Mouse (Mus musculus) liver, adult 2 months (tissue): ENCODE data around the gene Sytl2. TPM values are rescaled to one million over a fixed set of nuclear protein-coding genes. Genes with fewer than 3 reads are reported as not detected.

Source experiments
- DNase-seq: peaks from one replicate; pipeline ENCODE4 v3.0.0-alpha.2; 2011; ENCODE audit warnings: low read depth, low spot score; ENCODE audit errors: extremely low read depth
- H3K27ac ChIP-seq: fragments of 200-500 bp; replicated peaks from 2 replicates; pipeline ENCODE4 v1.5.1; 2012; ENCODE audit warnings: low read depth, mild to moderate bottlenecking, control low read depth, inconsistent platforms, low read length; ENCODE audit not compliant: insufficient read depth
- H3K27me3 ChIP-seq: fragments of 200-500 bp; 2 replicates; pipeline ENCODE4 v1.6.1; 2012; ENCODE audit warnings: mild to moderate bottlenecking, moderate library complexity, low read length, inconsistent platforms; ENCODE audit not compliant: control insufficient read depth, insufficient read depth
- H3K36me3 ChIP-seq: fragments of 200-500 bp; 2 replicates; pipeline ENCODE4 v1.6.1; 2012; ENCODE audit warnings: low read length, inconsistent platforms; ENCODE audit not compliant: control insufficient read depth, insufficient read depth
- H3K4me1 ChIP-seq: fragments of 200-500 bp; 2 replicates; pipeline ENCODE4 v1.6.1; 2011; ENCODE audit warnings: low read length; ENCODE audit not compliant: control insufficient read depth, insufficient read depth
- H3K4me3 ChIP-seq: fragments of 200-500 bp; 2 replicates; pipeline ENCODE4 v1.5.1; 2011; ENCODE audit warnings: low read depth, mild to moderate bottlenecking, control low read depth, low read length, moderate library complexity; ENCODE audit not compliant: insufficient read depth
- H3K79me2 ChIP-seq: fragments of 200-500 bp; 2 replicates; pipeline ENCODE4 v1.6.1; 2012; ENCODE audit warnings: inconsistent platforms, mild to moderate bottlenecking, low read length, moderate library complexity; ENCODE audit not compliant: control insufficient read depth, insufficient read depth
- H3K9ac ChIP-seq: fragments of 200-500 bp; 2 replicates; pipeline ENCODE4 v1.6.1; 2012; ENCODE audit warnings: low read depth, mild to moderate bottlenecking, control low read depth, inconsistent platforms, low read length
- CTCF ChIP-seq: fragments of 200-500 bp; IDR thresholded peaks from 2 replicates; pipeline ENCODE4 v1.5.1; 2011; ENCODE audit warnings: low read depth, low read length, control low read depth
- POLR2A ChIP-seq: fragments of 200-500 bp; IDR thresholded peaks from 2 replicates; pipeline ENCODE4 v1.6.1; 2011; ENCODE audit warnings: low read length, control low read depth; ENCODE audit not compliant: insufficient read depth; ENCODE audit errors: extremely low read depth
- WGBS: fragments of 180-500 bp; shearing (Covaris S2); methylation state at CpG from one replicate; pipeline ENCODE4 v1.1.7; 2018; 5-methylcytosine and 5-hydroxymethylcytosine counted together
- polyA plus RNA-seq: library from polyadenylated mRNA; depleted of rRNA; stranded (reverse); fragments of >200 nt; gene quantifications from 2 replicates; pipeline ENCODE4 v1.2.3, GENCODE M21; 2012
- total RNA-seq: library from RNA; depleted of rRNA; stranded (reverse); fragments of >200 nt; gene quantifications from 2 replicates; pipeline ENCODE4 v1.2.3, GENCODE M21; 2014

Gene Sytl2
- total and polyA plus RNA-seq, 2 experiments: 0.53 to 1.3 TPM

- Histone ChIP-seq H3K9ac (no peak overlapping the region), H3K27me3 (0 out of 2 replicates have a peak, but pooled peaks cover 2% of the 10 kb centered on the region), H3K4me3 (no peak overlapping the region), H3K79me2 (no peaks in the 10 kb centered on the region), H3K27ac (no peak overlapping the region), H3K4me1 (peaks cover 3% of the 10 kb centered on the region), H3K36me3 (no peaks in the 10 kb centered on the region)
- peak; percentile 9 for DNase-seq
- 67% methylated on average over 11 of the region's 11 CpGs for WGBS
- TF ChIP-seq POLR2A: no peak
- peak; percentile 50 for TF ChIP-seq CTCF
Observed at GRCm38 (mm10) chr7:90280274-90280875, 21.7 kb upstream of the Sytl2 start.

- Histone ChIP-seq H3K27ac (no peak overlapping the region), H3K9ac (no peak overlapping the region)
Observed at GRCm38 (mm10) chr7:90280878-90281277, 21.2 kb upstream of the Sytl2 start.

GRCm38 (mm10) chr7:90281759-90282546 is 20.1 kb upstream of the Sytl2 start:
- no peak for DNase-seq

More at GRCm38 (mm10) chr7:90280878-90281277, 21.2 kb upstream of the Sytl2 start:
- H3K4me3 ChIP-seq: no peak overlapping the region
- no peak for TF ChIP-seq CTCF
- TF ChIP-seq POLR2A: no peak
- H3K36me3 ChIP-seq: no peaks in the 10 kb centered on the region
- H3K79me2 ChIP-seq: no peaks in the 10 kb centered on the region
- 69% methylated on average over 8 of the region's 8 CpGs for WGBS
- H3K27me3 ChIP-seq: 0 out of 2 replicates have a peak, but pooled peaks cover 2% of the 10 kb centered on the region
- DNase-seq: no peak
- peaks cover 3% of the 10 kb centered on the region for H3K4me1 ChIP-seq

GRCm38 (mm10) chr7:90282786-90283185 is 19.3 kb upstream of the Sytl2 start:
- Histone ChIP-seq H3K9ac (no peak overlapping the region), H3K79me2 (no peaks in the 10 kb centered on the region), H3K4me3 (no peak overlapping the region), H3K27ac (no peak overlapping the region), H3K36me3 (no peaks in the 10 kb centered on the region), H3K27me3 (0 out of 2 replicates have a peak, but pooled peaks cover 2% of the 10 kb centered on the region), H3K4me1 (peaks cover 3% of the 10 kb centered on the region)
- TF ChIP-seq CTCF (no peak), POLR2A (no peak)
- no peak for DNase-seq
- WGBS: 94% methylated on average over 1 of the region's 1 CpGs

More at GRCm38 (mm10) chr7:90281759-90282546, 20.1 kb upstream of the Sytl2 start:
- WGBS: 78% methylated on average over 11 of the region's 11 CpGs
- Histone ChIP-seq H3K36me3 (no peaks in the 10 kb centered on the region), H3K79me2 (no peaks in the 10 kb centered on the region), H3K27ac (no peak overlapping the region), H3K27me3 (0 out of 2 replicates have a peak, but pooled peaks cover 2% of the 10 kb centered on the region), H3K9ac (no peak overlapping the region), H3K4me1 (peaks cover 3% of the 10 kb centered on the region), H3K4me3 (no peak overlapping the region)
- TF ChIP-seq POLR2A (no peak), CTCF (no peak)

GRCm38 (mm10) chr7:90284793-90285192 is 17.3 kb upstream of the Sytl2 start:
- Histone ChIP-seq H3K79me2 (no peaks in the 10 kb centered on the region), H3K9ac (no peak overlapping the region), H3K4me3 (no peak overlapping the region), H3K27ac (no peak overlapping the region), H3K36me3 (no peaks in the 10 kb centered on the region), H3K4me1 (peaks cover 3% of the 10 kb centered on the region), H3K27me3 (0 out of 2 replicates have a peak, but pooled peaks cover 2% of the 10 kb centered on the region)
- WGBS: 20% methylated on average over 7 of the region's 7 CpGs
- no peak for TF ChIP-seq CTCF
- peak; percentile 30 for DNase-seq

- no peaks in the 10 kb centered on the region for H3K27me3 ChIP-seq
- H3K27ac ChIP-seq: no peak overlapping the region
- DNase-seq: no peak
- WGBS: 79% methylated on average over 6 of the region's 6 CpGs
- no peaks in the 10 kb centered on the region for H3K36me3 ChIP-seq
- TF ChIP-seq CTCF (no peak), POLR2A (no peak)
- H3K4me3 ChIP-seq: no peak overlapping the region
- H3K79me2 ChIP-seq: no peaks in the 10 kb centered on the region
- no peaks in the 10 kb centered on the region for H3K4me1 ChIP-seq
- no peak overlapping the region for H3K9ac ChIP-seq
Observed at GRCm38 (mm10) chr7:90291885-90292284, 10.2 kb upstream of the Sytl2 start.
